Mouse (Mus musculus): ENCODE data around the gene Rbm34. TPM values are rescaled to one million over a fixed set of nuclear protein-coding genes. Genes with fewer than 3 reads are reported as not detected.

Gene Rbm34
- polyA plus RNA-seq, 1 experiment: 13.0 TPM

DNA sequence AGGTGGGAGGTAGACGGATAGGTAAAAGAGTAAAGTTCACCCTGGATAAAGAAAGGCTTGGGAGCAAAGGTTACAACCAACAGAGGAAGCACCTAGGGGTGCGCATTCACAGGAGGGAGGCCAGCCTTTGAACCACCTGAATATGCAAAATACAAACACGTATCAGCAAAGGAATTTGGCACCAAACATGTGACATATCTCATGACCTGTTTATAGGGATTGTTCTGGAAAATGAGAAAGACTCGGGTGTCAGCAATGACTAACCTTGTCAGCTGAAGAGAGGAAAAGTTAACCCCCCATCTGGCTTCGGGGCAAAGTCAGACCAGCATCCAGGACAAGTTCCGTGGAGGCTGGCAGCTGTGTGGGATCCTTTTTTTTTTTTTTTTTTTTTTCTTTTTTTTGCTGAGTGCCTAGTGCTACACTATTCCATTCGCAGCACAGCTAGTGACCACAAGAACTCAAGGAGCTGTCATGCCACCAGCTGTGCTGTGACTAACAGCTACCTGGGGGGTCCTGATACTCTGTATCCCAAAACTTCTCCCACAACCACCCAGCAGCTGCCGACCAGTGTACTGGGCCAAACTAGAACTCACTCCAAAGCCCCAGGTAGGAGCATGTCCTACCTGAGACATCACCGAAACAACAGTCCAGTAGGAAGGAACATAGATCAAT, 67.5 kb downstream of the Rbm34 start:
- TF ChIP-seq CTCF (IDR thresholded peaks at IDR 0.05; ENCODE audit: borderline replicate concordance, extremely low read depth, insufficient read depth, insufficient read length) (no peak), POLR2A (IDR thresholded peaks at IDR 0.05; ENCODE audit: borderline replicate concordance, extremely low read depth, insufficient read depth, insufficient read length, poor library complexity, severe bottlenecking) (no peak)
- DNase-seq (ENCODE audit: low read depth): no peak

DNA sequence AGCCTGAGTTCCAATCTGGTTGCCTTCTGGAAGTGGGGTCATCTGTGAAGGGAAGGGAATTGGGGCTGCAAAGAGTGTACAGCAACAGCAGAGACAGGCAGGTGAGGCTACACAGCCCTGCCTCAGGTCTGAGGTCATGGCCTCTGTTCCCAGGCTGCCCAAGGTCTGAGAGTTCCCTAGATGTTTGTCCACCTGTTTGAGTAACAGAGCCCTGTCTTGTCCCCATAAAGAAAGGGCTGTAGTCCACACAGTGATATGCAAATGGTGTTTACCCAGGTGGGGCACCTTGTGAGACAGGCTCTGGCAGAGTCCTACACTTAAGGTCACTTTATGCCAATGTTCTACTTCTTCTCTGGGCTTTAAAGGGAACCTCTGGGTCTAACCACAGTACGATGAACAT, 69.3 kb downstream of the Rbm34 start:
- no peak for TF ChIP-seq POLR2A (IDR thresholded peaks at IDR 0.05; ENCODE audit: borderline replicate concordance, extremely low read depth, insufficient read depth, insufficient read length, poor library complexity, severe bottlenecking)
- TF ChIP-seq CTCF (IDR thresholded peaks at IDR 0.05; ENCODE audit: borderline replicate concordance, extremely low read depth, insufficient read depth, insufficient read length): no peak
- DNase-seq (ENCODE audit: low read depth): no peak

DNA sequence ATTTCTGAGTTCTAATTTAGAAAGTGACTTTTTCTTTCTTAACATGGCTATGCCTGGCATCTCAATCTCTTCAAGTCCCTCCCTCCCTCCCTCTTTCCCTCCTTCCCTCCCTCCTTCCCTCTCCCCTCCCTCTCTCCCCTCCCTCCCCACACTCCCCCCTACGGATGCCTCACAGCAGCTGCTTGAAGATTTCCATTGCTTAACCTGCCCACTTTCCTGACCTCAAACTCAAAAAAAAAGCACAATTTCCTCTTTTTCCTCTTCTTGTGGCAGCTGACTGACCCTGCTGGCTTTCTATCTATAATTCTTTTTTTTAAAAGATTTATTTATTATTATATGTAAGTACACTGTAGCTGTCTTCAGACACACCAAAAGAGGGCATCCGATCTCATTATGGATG, 69.8 kb downstream of the Rbm34 start:
- DNase-seq (ENCODE audit: low read depth): no peak
- TF ChIP-seq POLR2A (IDR thresholded peaks at IDR 0.05; ENCODE audit: borderline replicate concordance, extremely low read depth, insufficient read depth, insufficient read length, poor library complexity, severe bottlenecking): no peak
- no peak for TF ChIP-seq CTCF (IDR thresholded peaks at IDR 0.05; ENCODE audit: borderline replicate concordance, extremely low read depth, insufficient read depth, insufficient read length)

Other genes starting within 250 kb of the Rbm34 start
- 94.5 and 111 TPM in 2 replicates for gene Tomm20, start 25.2 kb downstream of the Rbm34 start, polyA plus RNA-seq (2012; rRNA removed)
- 26.0 and 35.1 TPM in 2 replicates for gene Pard3, start 92.8 kb upstream of the Rbm34 start, polyA plus RNA-seq (2012; rRNA removed)